Mouse (Mus musculus): ENCODE results near the gene Gtdc1. TPM values are rescaled to one million over a fixed set of nuclear protein-coding genes. Genes with fewer than 3 reads are reported as not detected.

The Gtdc1 gene
- polyA plus RNA-seq, 1 experiment from 2014 or later = 15.6 TPM

GRCm38 (mm10) chr2:44564776-44565692 lies 362.4 kb downstream of the Gtdc1 start:
- Histone ChIP-seq H3K9ac (no peak overlapping the region), H3K27me3 (peaks cover 4% of the 10 kb centered on the region; the same call in 1 of the 2 replicates), H3K4me2 (no peak overlapping the region), H3K9me3 (no peaks in the 10 kb centered on the region), H3K27ac (replicated peaks) (no peak overlapping the region), H3K36me3 (no peaks in the 10 kb centered on the region), H3K4me1 (replicated peaks) (0 out of 2 replicates have a peak, but pooled peaks cover 8% of the 10 kb centered on the region), H3K4me3 (no peak overlapping the region)
- 92% methylated on average over 16 of the region's 16 CpGs for WGBS
- ATAC-seq (ENCODE audit: low read depth) = no peak

- no peak for ATAC-seq (ENCODE audit: low read depth)
- Histone ChIP-seq H3K4me2 (no peak overlapping the region), H3K9me3 (no peaks in the 10 kb centered on the region), H3K4me1 (replicated peaks) (peaks cover 17% of the 10 kb centered on the region), H3K9ac (no peak overlapping the region), H3K4me3 (no peak overlapping the region), H3K27me3 (peaks cover 9% of the 10 kb centered on the region), H3K27ac (replicated peaks) (no peak overlapping the region), H3K36me3 (no peaks in the 10 kb centered on the region)
- WGBS = 90% methylated on average over 4 of the region's 4 CpGs
Observed at GRCm38 (mm10) chr2:44561789-44562188, 365.7 kb downstream of the Gtdc1 start.

GRCm38 (mm10) chr2:44559242-44559944 lies 368.1 kb downstream of the Gtdc1 start:
- Histone ChIP-seq H3K27ac (replicated peaks) (no peak overlapping the region), H3K27me3 (peaks cover 11% of the 10 kb centered on the region), H3K4me2 (no peak overlapping the region), H3K9ac (no peak overlapping the region), H3K4me3 (no peak overlapping the region), H3K4me1 (replicated peaks) (peaks cover 22% of the 10 kb centered on the region), H3K9me3 (no peaks in the 10 kb centered on the region), H3K36me3 (no peaks in the 10 kb centered on the region)
- 71% methylated on average over 6 of the region's 6 CpGs for WGBS
- no peak for ATAC-seq (ENCODE audit: low read depth)

GRCm38 (mm10) chr2:44557669-44558281 lies 369.7 kb downstream of the Gtdc1 start:
- Histone ChIP-seq H3K9ac (peak overlapping the region; percentile 74; the same call in 1 of the 2 replicates), H3K27me3 (peaks cover 11% of the 10 kb centered on the region), H3K36me3 (no peaks in the 10 kb centered on the region), H3K27ac (replicated peaks) (no peak overlapping the region), H3K4me2 (peak overlapping the region; percentile 95), H3K9me3 (no peaks in the 10 kb centered on the region), H3K4me1 (replicated peaks) (peaks cover 22% of the 10 kb centered on the region), H3K4me3 (no peak overlapping the region)
- ATAC-seq (ENCODE audit: low read depth) = 0 out of 2 replicates have a peak, but pooled peaks have one; percentile 7
- WGBS = 46% methylated on average over 12 of the region's 12 CpGs

GRCm38 (mm10) chr2:44556861-44557592 lies 370.4 kb downstream of the Gtdc1 start:
- peak; percentile 91 for ATAC-seq (ENCODE audit: low read depth)
- H3K27me3 ChIP-seq = peaks cover 11% of the 10 kb centered on the region
- H3K9me3 ChIP-seq = no peaks in the 10 kb centered on the region
- WGBS = under 1% methylated on average over 42 of the region's 42 CpGs
- peak overlapping the region; percentile 74 for H3K9ac ChIP-seq
- H3K27ac ChIP-seq (replicated peaks) = 0 out of 2 replicates have a peak overlapping the region, but pooled peaks have one; percentile 14
- H3K4me3 ChIP-seq = peak overlapping the region; percentile 52
- H3K4me1 ChIP-seq (replicated peaks) = peaks cover 22% of the 10 kb centered on the region
- H3K4me2 ChIP-seq = peak overlapping the region; percentile 95
- no peaks in the 10 kb centered on the region for H3K36me3 ChIP-seq

- Histone ChIP-seq H3K27me3 (peaks cover 7% of the 10 kb centered on the region; the same call in 1 of the 2 replicates), H3K4me3 (no peak overlapping the region), H3K4me2 (no peak overlapping the region), H3K9me3 (no peaks in the 10 kb centered on the region), H3K4me1 (replicated peaks) (peaks cover 22% of the 10 kb centered on the region), H3K9ac (no peak overlapping the region), H3K36me3 (no peaks in the 10 kb centered on the region), H3K27ac (replicated peaks) (no peak overlapping the region)
- whole genome bisulfite sequencing = 73% methylated on average over 3 of the region's 3 CpGs
- ATAC-seq (ENCODE audit: low read depth) = no peak
Observed at GRCm38 (mm10) chr2:44554716-44555115, 372.7 kb downstream of the Gtdc1 start.

- Histone ChIP-seq H3K9me3 (no peaks in the 10 kb centered on the region), H3K27ac (replicated peaks) (no peak overlapping the region), H3K4me1 (replicated peaks) (no peaks in the 10 kb centered on the region), H3K9ac (no peak overlapping the region), H3K4me2 (no peak overlapping the region), H3K27me3 (no peaks in the 10 kb centered on the region), H3K36me3 (no peaks in the 10 kb centered on the region), H3K4me3 (no peak overlapping the region)
- WGBS = 88% methylated on average over 6 of the region's 6 CpGs
- ATAC-seq (ENCODE audit: low read depth) = no peak
Observed at GRCm38 (mm10) chr2:44549311-44549710, 378.1 kb downstream of the Gtdc1 start.

- no peak overlapping the region for H3K9ac ChIP-seq
- H3K4me3 ChIP-seq = no peak overlapping the region
- ATAC-seq (ENCODE audit: low read depth) = no peak
- no peaks in the 10 kb centered on the region for H3K36me3 ChIP-seq
- no peak overlapping the region for H3K27ac ChIP-seq (replicated peaks)
- H3K27me3 ChIP-seq = no peaks in the 10 kb centered on the region
- H3K9me3 ChIP-seq = no peaks in the 10 kb centered on the region
- H3K4me2 ChIP-seq = no peak overlapping the region
- no peaks in the 10 kb centered on the region for H3K4me1 ChIP-seq (replicated peaks)
Observed at GRCm38 (mm10) chr2:44542775-44543174, 384.7 kb downstream of the Gtdc1 start.

- 92% methylated on average over 6 of the region's 6 CpGs for WGBS
- H3K36me3 ChIP-seq = no peaks in the 10 kb centered on the region
Observed at GRCm38 (mm10) chr2:44541726-44542125, 385.7 kb downstream of the Gtdc1 start.

GRCm38 (mm10) chr2:44540881-44541280 lies 386.6 kb downstream of the Gtdc1 start:
- H3K4me2 ChIP-seq = no peak overlapping the region
- H3K27ac ChIP-seq (replicated peaks) = no peak overlapping the region
- H3K9me3 ChIP-seq = no peaks in the 10 kb centered on the region
- H3K36me3 ChIP-seq = no peaks in the 10 kb centered on the region
- H3K4me1 ChIP-seq (replicated peaks) = no peaks in the 10 kb centered on the region
- no peak overlapping the region for H3K9ac ChIP-seq
- 80% methylated on average over 6 of the region's 6 CpGs for WGBS
- no peaks in the 10 kb centered on the region for H3K27me3 ChIP-seq
- H3K4me3 ChIP-seq = no peak overlapping the region
- ATAC-seq (ENCODE audit: low read depth) = no peak

More at GRCm38 (mm10) chr2:44541726-44542125, 385.7 kb downstream of the Gtdc1 start:
- Histone ChIP-seq H3K4me1 (replicated peaks) (no peaks in the 10 kb centered on the region), H3K27ac (replicated peaks) (no peak overlapping the region), H3K27me3 (no peaks in the 10 kb centered on the region), H3K4me2 (no peak overlapping the region), H3K9me3 (no peaks in the 10 kb centered on the region), H3K9ac (no peak overlapping the region), H3K4me3 (no peak overlapping the region)
- no peak for ATAC-seq (ENCODE audit: low read depth)

GRCm38 (mm10) chr2:44539121-44539634 lies 388.3 kb downstream of the Gtdc1 start:
- no peak for ATAC-seq (ENCODE audit: low read depth)

More at GRCm38 (mm10) chr2:44539121-44539634, 388.3 kb downstream of the Gtdc1 start:
- Histone ChIP-seq H3K9me3 (no peaks in the 10 kb centered on the region), H3K36me3 (no peaks in the 10 kb centered on the region), H3K4me2 (no peak overlapping the region), H3K27me3 (no peaks in the 10 kb centered on the region), H3K9ac (no peak overlapping the region), H3K4me1 (replicated peaks) (no peaks in the 10 kb centered on the region), H3K27ac (replicated peaks) (no peak overlapping the region), H3K4me3 (no peak overlapping the region)
- 82% methylated on average over 5 of the region's 5 CpGs for WGBS

All from neural tube, embryonic 13.5 days (tissue).